Mouse (Mus musculus) layer of hippocampus, postnatal 10 days (tissue): ENCODE results near the gene Odf2. TPM values are rescaled to one million over a fixed set of nuclear protein-coding genes. Genes with fewer than 3 reads are reported as not detected.

Experiments used
- DNase-seq, 2 experiments: peaks; one replicate each; pipeline ENCODE4 v3.0.0; 2021; ENCODE audit warnings: low spot score in 2 of 2
- total RNA-seq, 2 experiments: library from RNA; stranded (reverse); gene quantifications; 2 replicates each; pipeline ENCODE4 v1.2.3; 2021

The Odf2 gene
- total RNA-seq, 2 experiments from 2014 or later, result 105 to 119 TPM

- no peak for DNase-seq
These were observed 42.2 kb downstream of the Odf2 start for GRCm38 (mm10) chr2:29931194-29931593.

GRCm38 (mm10) chr2:29934906-29935599, 46.0 kb downstream of the Odf2 start, which contains the start of gene Gle1:
Gene Gle1 (plus strand): TSS chr2:29935426.
- DNase-seq, result peak; percentile 98

GRCm38 (mm10) chr2:29940073-29940472, 51.1 kb downstream of the Odf2 start:
- no peak for DNase-seq

GRCm38 (mm10) chr2:29940826-29941225, 51.8 kb downstream of the Odf2 start:
- no peak for DNase-seq

GRCm38 (mm10) chr2:29944723-29945122, 55.7 kb downstream of the Odf2 start:
- DNase-seq, result no peak

GRCm38 (mm10) chr2:29948896-29949295, 59.9 kb downstream of the Odf2 start:
- no peak for DNase-seq

- no peak for DNase-seq
These were observed 72.2 kb downstream of the Odf2 start for GRCm38 (mm10) chr2:29961246-29961645.

GRCm38 (mm10) chr2:29964354-29965249, 75.6 kb downstream of the Odf2 start:
- peak; percentile 51 to 52 for DNase-seq

- DNase-seq, result peak; percentile 98 to 99
These were observed 76.3 kb downstream of the Odf2 start, which contains the start of gene Sptan1 for GRCm38 (mm10) chr2:29965250-29965843. Gene Sptan1 (plus strand): TSS chr2:29965560.

- DNase-seq, result peak; percentile 57 to 70
These were observed 76.9 kb downstream of the Odf2 start for GRCm38 (mm10) chr2:29965906-29966305.

GRCm38 (mm10) chr2:29966826-29967225, 77.8 kb downstream of the Odf2 start:
- DNase-seq, result no peak

- DNase-seq, result no peak
These were observed 78.7 kb downstream of the Odf2 start for GRCm38 (mm10) chr2:29967768-29968167.

GRCm38 (mm10) chr2:29968638-29969037, 79.6 kb downstream of the Odf2 start:
- DNase-seq, result no peak

- DNase-seq, result peak in 1 of 2 experiments; percentile 21
These were observed 83.0 kb downstream of the Odf2 start for GRCm38 (mm10) chr2:29971838-29972635.

GRCm38 (mm10) chr2:29973525-29973924, 84.5 kb downstream of the Odf2 start:
- DNase-seq, result no peak

- DNase-seq, result peak; percentile 27 to 51
These were observed 88.3 kb downstream of the Odf2 start for GRCm38 (mm10) chr2:29977307-29977706.

- DNase-seq, result no peak
These were observed 91.6 kb downstream of the Odf2 start for GRCm38 (mm10) chr2:29980661-29981060.
